Mouse (Mus musculus): ENCODE results near the gene Cir1. TPM values are rescaled to one million over a fixed set of nuclear protein-coding genes. Genes with fewer than 3 reads are reported as not detected.

Gene Cir1
- total and polyA plus RNA-seq, 3 experiments, result 3.8 to 14.3 (median 5.2) TPM

- Histone ChIP-seq H3K9ac (ENCODE audit: insufficient read depth, low read depth) (no peak overlapping the region), H3K27ac (ENCODE audit: insufficient read depth, low read depth) (no peak overlapping the region), H3K9me3 (replicated peaks; ENCODE audit: low read length) (no peaks in the 10 kb centered on the region), H3K4me2 (ENCODE audit: insufficient read depth, low read depth, poor library complexity, severe bottlenecking) (no peak overlapping the region), H3K27me3 (replicated peaks) (no peaks in the 10 kb centered on the region), H3K79me2 (replicated peaks; ENCODE audit: control insufficient read depth, extremely low read depth, insufficient read depth, poor library complexity, severe bottlenecking) (no peaks in the 10 kb centered on the region), H3K36me3 (replicated peaks in 1 of 2; ENCODE audit: control insufficient read depth in 1 of 2, insufficient read depth in 1 of 2, low read length in 1 of 2) (peaks cover 32 to 62% of the 10 kb centered on the region in 2 experiments), H3K4me3 (replicated peaks in 1 of 3; ENCODE audit: low read depth in 2 of 3, low read length in 2 of 3, poor library complexity in 1 of 3) (no peak overlapping the region), H3K4me1 (ENCODE audit: control insufficient read depth in 1 of 2, insufficient read depth in 2 of 2) (peaks cover 0 to 6% of the 10 kb centered on the region in 2 experiments; a peak in 1 of 4 replicates)
- dilution Hi-C loops (cut with MboI; ENCODE audit: extremely low pct_ligation_motif_present, extremely low pct_unique_long_range_greater_than_20kb, low sequenced_read_pairs) (no loop called here), in situ Hi-C loops (cut with MboI; ENCODE audit: low pct_ligation_motif_present, low pct_unique_long_range_greater_than_20kb, low sequenced_read_pairs) (loop anchor here (25.0 kb wide), 2 partner anchors 336 to 661 kb away; no protein-coding TSS in a partner anchor)
- TF ChIP-seq PAX5 (IDR thresholded peaks at IDR 0.05; ENCODE audit: low read length), result no peak
- no peak for TF ChIP-seq ETS1 (conservative IDR thresholded peaks at IDR 0.05; ENCODE audit: low read depth, low read length)
- TF ChIP-seq SMC3 (IDR thresholded peaks at IDR 0.05; ENCODE audit: low read depth, low read length), result no peak
- no peak for TF ChIP-seq E2F4 (IDR thresholded peaks at IDR 0.05; ENCODE audit: insufficient replicate concordance, low read depth, low read length)
- no peak for TF ChIP-seq MEF2A (IDR thresholded peaks at IDR 0.05; ENCODE audit: borderline replicate concordance, low read depth, low read length)
- no peak for TF ChIP-seq MAFK (IDR thresholded peaks at IDR 0.05; ENCODE audit: insufficient replicate concordance, low read length)
- no peak for DNase-seq (ENCODE audit: extremely low read depth)
These were observed 14.3 kb downstream of the Cir1 start for GRCm38 (mm10) chr2:73298154-73298553.

GRCm38 (mm10) chr2:73295023-73295422, 17.5 kb downstream of the Cir1 start:
- no peak overlapping the region for H3K27ac ChIP-seq (ENCODE audit: insufficient read depth, low read depth)
- no peak for DNase-seq (ENCODE audit: extremely low read depth)
- no peaks in the 10 kb centered on the region for H3K27me3 ChIP-seq (replicated peaks)
- no peaks in the 10 kb centered on the region for H3K9me3 ChIP-seq (replicated peaks; ENCODE audit: low read length)
- TF ChIP-seq KAT2A (IDR thresholded peaks at IDR 0.05; ENCODE audit: insufficient replicate concordance, low read length) (no peak), ZC3H11A (IDR thresholded peaks at IDR 0.05; ENCODE audit: low read depth, low read length) (no peak), UBTF (IDR thresholded peaks at IDR 0.05; ENCODE audit: low read depth, low read length) (no peak), JUN (IDR thresholded peaks at IDR 0.05; ENCODE audit: insufficient read depth, low read depth, low read length) (no peak), POLR2AphosphoS2 (IDR thresholded peaks at IDR 0.05; ENCODE audit: low read depth, low read length) (no peak), USF2 (conservative IDR thresholded peaks at IDR 0.05; ENCODE audit: low read depth, low read length) (no peak), SMC3 (IDR thresholded peaks at IDR 0.05; ENCODE audit: low read depth, low read length) (no peak), MYC (IDR thresholded peaks at IDR 0.05; ENCODE audit: low read depth, low read length) (no peak), HCFC1 (IDR thresholded peaks at IDR 0.05; ENCODE audit: low read depth, low read length) (no peak), MAX (IDR thresholded peaks at IDR 0.05; ENCODE audit: low read length) (no peak), ETS1 (conservative IDR thresholded peaks at IDR 0.05; ENCODE audit: low read depth, low read length) (no peak), CHD2 (IDR thresholded peaks at IDR 0.05; ENCODE audit: low read length) (no peak), BHLHE40 (IDR thresholded peaks at IDR 0.05; ENCODE audit: low read depth, low read length) (no peak), USF1 (IDR thresholded peaks at IDR 0.05; ENCODE audit: low read depth, low read length) (no peak), ZMIZ1 (IDR thresholded peaks at IDR 0.05; ENCODE audit: low read depth, low read length) (no peak), MAFK (IDR thresholded peaks at IDR 0.05; ENCODE audit: insufficient replicate concordance, low read length) (no peak), ZNF384 (IDR thresholded peaks at IDR 0.05; ENCODE audit: low read depth, low read length) (no peak)
- H3K79me2 ChIP-seq (replicated peaks; ENCODE audit: control insufficient read depth, extremely low read depth, insufficient read depth, poor library complexity, severe bottlenecking), result no peaks in the 10 kb centered on the region
- H3K4me1 ChIP-seq (ENCODE audit: control insufficient read depth in 1 of 2, insufficient read depth in 2 of 2), result peaks cover 0 to 6% of the 10 kb centered on the region in 2 experiments; a peak in 1 of 4 replicates
- no peak overlapping the region for H3K4me2 ChIP-seq (ENCODE audit: insufficient read depth, low read depth, poor library complexity, severe bottlenecking)
- in situ Hi-C loops (cut with MboI; ENCODE audit: low pct_ligation_motif_present, low pct_unique_long_range_greater_than_20kb, low sequenced_read_pairs) (loop anchor here (25.0 kb wide), 2 partner anchors 333 to 658 kb away; no protein-coding TSS in a partner anchor), dilution Hi-C loops (cut with MboI; ENCODE audit: extremely low pct_ligation_motif_present, extremely low pct_unique_long_range_greater_than_20kb, low sequenced_read_pairs) (no loop called here)
- no peak overlapping the region for H3K4me3 ChIP-seq (replicated peaks in 1 of 3; ENCODE audit: low read depth in 2 of 3, low read length in 2 of 3, poor library complexity in 1 of 3)
- peaks cover 30 to 63% of the 10 kb centered on the region in 2 experiments for H3K36me3 ChIP-seq (replicated peaks in 1 of 2; ENCODE audit: control insufficient read depth in 1 of 2, insufficient read depth in 1 of 2, low read length in 1 of 2)
- H3K9ac ChIP-seq (ENCODE audit: insufficient read depth, low read depth), result no peak overlapping the region

All from CH12.LX (cell line).